Mouse (Mus musculus) heart, embryonic 16.5 days (tissue): ENCODE measurements around the gene Smn1. TPM values are rescaled to one million over a fixed set of nuclear protein-coding genes. Genes with fewer than 3 reads are reported as not detected.
A peak's percentile ranks its signal among the peaks of the same experiment; 100 is the strongest.

Experiments
- ATAC-seq: fragments of 200-750 bp; cut with Nextera tagmentation; replicated peaks from 2 replicates; pipeline ENCODE4 v1.8.0; 2017; ENCODE audit warnings: moderate number of reproducible peaks; ENCODE audit not compliant: insufficient read depth, low FRiP score; ENCODE audit errors: extremely low read depth
- H3K27ac ChIP-seq: fragments of 300-500 bp; sonication (generic); 2 replicates; pipeline ENCODE4 v1.5.1; 2014; ENCODE audit warnings: mild to moderate bottlenecking, low read length, control low read depth, moderate library complexity
- H3K27me3 ChIP-seq: fragments of 300-500 bp; sonication (generic); 2 replicates; pipeline ENCODE4 v1.6.1; 2014; ENCODE audit warnings: low read length, mixed read lengths; ENCODE audit not compliant: control insufficient read depth, insufficient read depth
- H3K36me3 ChIP-seq: fragments of 300-500 bp; sonication (generic); 2 replicates; pipeline ENCODE4 v1.6.1; 2014; ENCODE audit not compliant: control insufficient read depth, insufficient read depth
- H3K4me1 ChIP-seq: fragments of 300-500 bp; sonication (generic); 2 replicates; pipeline ENCODE4 v1.6.1; 2014; ENCODE audit warnings: low read length, mixed read lengths; ENCODE audit not compliant: control insufficient read depth, insufficient read depth
- H3K4me2 ChIP-seq: fragments of 300-500 bp; sonication (generic); 2 replicates; pipeline ENCODE4 v1.6.1; 2014; ENCODE audit warnings: low read depth, mild to moderate bottlenecking, control low read depth, low read length
- H3K4me3 ChIP-seq: fragments of 300-500 bp; sonication (generic); 2 replicates; pipeline ENCODE4 v1.5.1; 2014; ENCODE audit warnings: mild to moderate bottlenecking, control low read depth, low read length
- H3K9ac ChIP-seq: fragments of 300-500 bp; sonication (generic); 2 replicates; pipeline ENCODE4 v1.6.1; 2014; ENCODE audit warnings: low read length, control low read depth
- H3K9me3 ChIP-seq: fragments of 300-500 bp; sonication (generic); replicated peaks from 2 replicates; pipeline ENCODE4 v1.6.1; 2016; ENCODE audit warnings: low read length; ENCODE audit not compliant: control insufficient read depth
- WGBS: fragments of 180-500 bp; shearing (Covaris S2); extraction: QIAGEN DNeasy Blood & Tissue Kit; methylation state at CpG from one replicate; pipeline ENCODE4 v1.1.7; 2014; 5-methylcytosine and 5-hydroxymethylcytosine counted together
- polyA plus RNA-seq: library from polyadenylated mRNA; unstranded; fragments of >200 nt; fragmentation: Nextera tagmentation; extraction: Ambion mirVana; gene quantifications from 2 replicates; pipeline ENCODE4 v1.2.1, GENCODE M21; 2015

Gene Smn1
- 26.6 and 30.1 TPM in 2 replicates for polyA plus RNA-seq

DNA sequence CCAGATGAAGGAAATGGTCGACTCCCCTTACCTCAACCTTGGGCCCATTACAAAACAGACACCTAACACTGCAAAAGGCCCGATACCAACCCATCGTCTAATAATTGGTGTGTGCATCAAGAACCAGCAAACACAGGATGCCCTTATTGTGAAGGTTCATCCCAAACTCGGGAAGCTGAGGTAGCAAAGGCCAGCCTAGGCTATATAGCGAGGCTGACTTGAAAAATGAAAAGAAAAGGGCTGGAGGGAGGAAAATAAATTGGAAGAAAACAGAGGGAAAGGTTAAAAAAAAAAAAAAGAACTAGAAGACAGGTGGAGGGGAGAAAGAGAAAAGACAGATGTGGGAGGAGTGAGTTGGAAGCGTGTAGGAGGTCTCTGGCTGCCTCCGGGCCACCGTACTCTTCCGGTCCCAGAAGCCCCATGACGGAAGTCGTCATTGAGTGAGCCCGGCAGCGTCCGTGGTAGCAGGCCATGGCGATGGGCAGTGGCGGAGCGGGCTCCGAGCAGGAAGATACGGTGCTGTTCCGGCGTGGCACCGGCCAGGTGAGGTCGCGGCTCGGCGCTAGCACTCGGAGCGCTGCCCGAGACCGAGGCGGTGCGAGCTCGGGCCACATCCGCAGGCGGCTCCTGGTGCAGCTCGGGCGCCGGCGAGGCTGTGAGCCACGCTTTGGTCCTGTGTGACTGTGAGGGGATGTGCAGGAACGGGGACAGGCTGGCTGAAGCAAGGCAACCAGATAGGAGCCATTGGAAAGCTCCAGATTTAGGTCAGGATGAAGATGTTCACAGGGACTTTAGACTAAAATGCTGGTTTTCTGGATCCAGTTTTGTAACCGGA is at the start of gene Smn1:
Gene Smn1, plus strand, starts transcription at position 430 of the 835 bp plus-strand sequence.
- peak within 1 kb of the TSS; percentile 98 for H3K4me3 ChIP-seq
- peak within 1 kb of the TSS; percentile 86 for H3K9ac ChIP-seq
- H3K4me2 ChIP-seq = peak within 1 kb of the TSS; percentile 98
- whole genome bisulfite sequencing = 4% methylated on average over 42 of the region's 42 CpGs
- ATAC-seq = peak; percentile 96
- no peaks in the 10 kb centered on the region for H3K9me3 ChIP-seq
- peaks cover 20% of the 10 kb centered on the region for H3K36me3 ChIP-seq
- peaks cover 9% of the 10 kb centered on the region for H3K4me1 ChIP-seq
- H3K27me3 ChIP-seq = no peaks in the 10 kb centered on the region
- peak within 1 kb of the TSS; percentile 30; the same call in 1 of the 2 replicates for H3K27ac ChIP-seq

DNA sequence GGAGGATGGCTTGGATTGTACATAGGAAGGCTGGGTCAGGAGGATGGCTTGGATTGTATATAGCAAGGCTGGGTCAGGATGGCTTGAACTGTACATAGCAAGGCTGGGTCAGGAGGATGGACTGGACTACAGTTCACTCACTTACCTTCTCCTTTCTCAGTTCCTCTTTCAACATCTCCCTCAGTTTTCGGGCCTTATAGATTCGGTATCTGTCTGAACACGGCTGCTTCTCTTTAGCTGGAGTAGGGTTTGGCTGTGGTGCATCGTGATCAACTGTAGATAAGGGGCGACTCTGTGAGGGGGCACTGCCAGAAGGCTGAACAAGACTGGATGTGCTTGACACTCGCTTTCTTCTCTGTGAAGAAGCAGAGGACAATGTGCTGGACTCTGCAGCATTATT is 25.8 kb upstream of the Smn1 start:
- no peak overlapping the region for H3K4me2 ChIP-seq
- no peak overlapping the region for H3K4me3 ChIP-seq
- no peak for ATAC-seq
- no peaks in the 10 kb centered on the region for H3K27me3 ChIP-seq
- 85% methylated on average over 6 of the region's 6 CpGs for WGBS
- no peak overlapping the region for H3K9ac ChIP-seq
- H3K9me3 ChIP-seq = no peaks in the 10 kb centered on the region
- H3K36me3 ChIP-seq = peaks cover 36% of the 10 kb centered on the region
- H3K27ac ChIP-seq = no peak overlapping the region
- peaks cover 12% of the 10 kb centered on the region for H3K4me1 ChIP-seq

DNA sequence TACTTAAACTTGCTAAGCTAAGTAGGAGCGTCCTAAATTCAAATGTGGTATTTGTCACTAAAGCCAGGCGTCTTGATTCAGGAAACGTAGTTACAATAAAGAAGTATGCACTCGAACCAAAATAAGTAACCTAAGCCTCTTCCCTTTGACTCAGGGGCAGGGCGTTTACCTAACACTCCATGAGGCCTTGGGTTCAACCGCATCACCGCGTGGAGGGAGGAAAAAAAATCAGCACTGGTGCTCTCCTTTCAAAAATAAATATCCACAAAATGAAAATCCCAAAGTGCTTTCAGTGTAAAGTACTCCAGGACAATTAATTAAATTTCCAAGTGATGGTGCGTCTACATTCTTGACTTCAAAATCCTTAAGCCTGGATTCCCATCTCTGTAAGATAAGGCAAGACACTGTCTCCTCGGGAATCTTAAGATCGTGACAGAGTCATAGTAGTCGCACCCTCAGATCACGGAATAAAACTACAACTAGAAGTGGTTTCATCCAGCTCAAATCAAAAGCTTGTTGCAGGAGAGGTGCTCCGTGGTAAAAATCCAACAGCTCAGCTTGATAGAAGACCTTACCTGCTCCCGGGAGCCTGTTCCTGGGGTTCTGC is 21.5 kb upstream of the Smn1 start:
- H3K36me3 ChIP-seq = peaks cover 3% of the 10 kb centered on the region; the same call in 1 of the 2 replicates
- H3K27me3 ChIP-seq = no peaks in the 10 kb centered on the region
- 3% methylated on average over 15 of the region's 15 CpGs for WGBS
- no peak for ATAC-seq
- H3K9me3 ChIP-seq = no peaks in the 10 kb centered on the region
- H3K27ac ChIP-seq = peak overlapping the region; percentile 91
- peaks cover 15% of the 10 kb centered on the region for H3K4me1 ChIP-seq
- peak overlapping the region; percentile 98 for H3K4me3 ChIP-seq
- peak overlapping the region; percentile 94 for H3K4me2 ChIP-seq
- H3K9ac ChIP-seq = peak overlapping the region; percentile 97

DNA sequence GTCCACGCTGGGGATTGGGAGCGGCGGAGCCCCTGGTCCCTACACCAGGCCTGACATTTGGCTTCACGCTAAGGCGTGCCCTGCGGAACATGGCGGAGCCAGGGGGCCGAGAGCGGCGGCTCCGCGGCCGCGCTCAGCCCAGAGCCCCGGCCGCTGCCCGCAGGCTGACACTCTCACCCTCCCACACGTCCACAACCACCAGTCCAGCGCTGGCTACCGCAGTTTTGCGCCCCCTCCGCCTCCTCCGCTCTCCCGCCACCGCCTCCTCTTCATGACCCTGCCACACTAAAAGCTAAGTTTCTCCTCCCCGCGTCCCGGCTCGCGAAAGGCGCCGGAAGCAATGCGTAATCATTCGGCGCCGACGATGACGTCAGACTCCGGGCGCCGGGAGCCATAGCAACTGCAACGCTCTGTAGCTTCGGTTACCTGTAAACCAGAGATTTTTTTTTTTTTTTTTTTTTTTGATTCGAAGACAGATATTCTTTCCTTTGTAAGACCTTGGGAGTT is 20.9 kb upstream of the Smn1 start, which contains the start of gene Bdp1:
Gene Bdp1, minus strand, starts transcription at position 323 of the 507 bp plus-strand sequence.
- WGBS = under 1% methylated on average over 44 of the region's 44 CpGs
- ATAC-seq = peak; percentile 76

DNA sequence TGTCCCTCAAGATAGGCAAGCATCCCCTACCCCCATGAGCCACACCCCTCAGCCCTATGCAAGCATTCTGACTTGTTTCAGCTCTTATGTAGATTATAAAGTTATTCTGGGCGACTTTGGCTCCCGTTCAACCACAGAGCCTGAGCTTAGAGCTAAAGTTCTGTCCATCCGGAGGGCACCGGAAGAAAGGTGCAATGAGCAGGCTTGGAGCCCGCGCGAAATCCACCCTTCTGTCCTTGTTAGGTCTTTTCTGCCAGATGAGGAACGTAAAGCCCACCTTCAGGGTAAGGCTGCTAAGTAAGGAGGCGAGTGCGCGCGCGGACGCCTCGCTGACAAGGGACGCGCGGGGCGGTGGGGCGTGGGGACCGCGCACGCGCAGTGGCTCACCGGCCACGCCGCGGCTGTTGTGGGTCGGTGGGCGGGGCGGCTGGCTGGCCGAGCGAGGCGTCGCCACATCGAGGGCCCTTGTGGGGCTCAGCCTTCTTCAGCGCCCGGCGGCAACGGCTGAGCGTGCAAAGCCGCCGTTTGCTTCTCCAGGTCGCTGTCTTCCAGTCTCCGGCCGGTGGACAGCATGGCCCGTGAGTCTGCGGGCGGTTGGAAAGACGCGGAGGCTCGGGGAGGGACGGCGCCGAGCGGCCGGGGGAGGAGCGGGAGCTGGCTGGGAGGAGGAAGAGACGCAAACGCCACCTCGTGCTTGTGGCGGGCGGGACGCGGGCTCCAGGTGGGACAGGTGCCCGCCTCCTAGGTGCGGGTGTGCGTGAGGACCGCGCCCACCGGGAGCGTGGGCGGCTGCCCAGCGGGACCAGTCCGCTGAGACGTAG is 16.8 kb upstream of the Smn1 start, which contains the start of gene Serf1:
Gene Serf1, plus strand, starts transcription at position 361 of the 821 bp plus-strand sequence.
- ATAC-seq = peak; percentile 79
- H3K36me3 ChIP-seq = no peaks in the 10 kb centered on the region
- no peaks in the 10 kb centered on the region for H3K9me3 ChIP-seq
- peak within 1 kb of the TSS; percentile 68 for H3K4me3 ChIP-seq
- H3K4me2 ChIP-seq = peak within 1 kb of the TSS; percentile 90
- under 1% methylated on average over 69 of the region's 76 CpGs for WGBS
- H3K27ac ChIP-seq = peak within 1 kb of the TSS; percentile 73
- peaks cover 5% of the 10 kb centered on the region for H3K4me1 ChIP-seq
- no peaks in the 10 kb centered on the region for H3K27me3 ChIP-seq
- peak within 1 kb of the TSS; percentile 78 for H3K9ac ChIP-seq

More for the DNA sequence above, 20.9 kb upstream of the Smn1 start, which contains the start of gene Bdp1:
- Histone ChIP-seq H3K4me1 (peaks cover 15% of the 10 kb centered on the region), H3K27ac (peak within 1 kb of the TSS; percentile 91), H3K9ac (peak within 1 kb of the TSS; percentile 97), H3K4me2 (peak within 1 kb of the TSS; percentile 94), H3K36me3 (peaks cover 2% of the 10 kb centered on the region; the same call in 1 of the 2 replicates), H3K9me3 (no peaks in the 10 kb centered on the region), H3K4me3 (peak within 1 kb of the TSS; percentile 98), H3K27me3 (no peaks in the 10 kb centered on the region)

DNA sequence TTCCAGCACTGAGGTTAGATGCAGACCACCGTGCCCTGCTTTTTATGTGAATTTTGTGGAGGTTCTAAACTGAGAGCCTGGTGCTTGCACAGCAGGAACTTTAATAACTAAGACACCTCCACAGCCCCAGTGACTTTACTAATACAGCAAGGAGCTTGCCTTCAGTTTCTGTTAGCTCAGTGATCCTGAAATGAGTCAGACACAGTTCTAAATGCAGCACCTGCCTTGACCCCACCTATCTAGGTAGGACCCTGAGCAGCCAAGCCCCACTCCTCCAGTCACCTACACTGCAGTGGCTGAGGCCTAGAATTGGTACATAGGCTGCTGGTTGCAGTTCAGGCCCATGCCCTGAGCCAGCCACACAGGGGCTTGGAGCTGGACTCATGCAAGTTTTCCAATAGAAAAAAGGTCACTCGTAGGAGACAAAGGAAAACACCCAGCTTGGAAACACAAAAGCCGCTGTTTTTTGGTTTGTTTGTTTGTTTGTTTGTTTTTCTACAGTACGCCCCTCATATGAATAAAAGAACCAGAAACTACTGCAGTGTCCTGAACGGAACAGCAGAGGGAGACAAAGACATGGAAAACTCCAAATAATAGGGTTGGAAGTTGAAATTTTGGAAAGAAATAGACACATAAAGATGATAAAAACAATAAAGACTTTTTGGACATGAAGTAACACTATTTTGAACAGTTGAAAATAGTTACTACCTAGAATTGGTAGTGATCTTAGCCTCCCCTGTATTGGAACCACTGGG is 12.3 kb upstream of the Smn1 start:
- Histone ChIP-seq H3K27ac (no peak overlapping the region), H3K4me2 (no peak overlapping the region), H3K9me3 (no peaks in the 10 kb centered on the region), H3K36me3 (0 out of 2 replicates have a peak, but pooled peaks cover 2% of the 10 kb centered on the region), H3K27me3 (no peaks in the 10 kb centered on the region), H3K4me1 (no peaks in the 10 kb centered on the region), H3K9ac (no peak overlapping the region), H3K4me3 (no peak overlapping the region)
- 37% methylated on average over 5 of the region's 5 CpGs for WGBS
- no peak for ATAC-seq

DNA sequence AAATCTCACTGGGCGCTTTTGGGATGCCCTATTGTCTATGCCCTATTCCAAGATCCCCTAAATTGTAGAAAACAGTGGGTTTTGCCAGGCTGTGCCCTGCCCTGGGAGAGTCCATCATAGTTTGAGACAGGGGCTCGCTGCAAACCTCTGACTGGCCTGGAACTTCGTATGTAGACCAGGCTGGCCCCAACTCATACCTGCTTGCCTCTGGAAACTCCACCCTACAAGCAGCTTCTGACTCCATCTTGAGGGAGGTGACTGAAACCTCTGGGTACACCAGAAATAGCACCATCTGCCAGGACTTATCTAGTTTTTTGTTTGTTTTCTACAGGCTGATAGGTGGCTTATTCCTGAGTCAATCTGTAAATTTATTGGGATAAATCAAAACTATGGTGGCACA is 682 bp upstream of the Smn1 start:
- ATAC-seq = no peak
- no peak overlapping the region for H3K9ac ChIP-seq
- no peaks in the 10 kb centered on the region for H3K27me3 ChIP-seq
- H3K4me2 ChIP-seq = peak overlapping the region; percentile 98
- no peak overlapping the region for H3K27ac ChIP-seq
- peak overlapping the region; percentile 98 for H3K4me3 ChIP-seq
- peaks cover 16% of the 10 kb centered on the region for H3K36me3 ChIP-seq
- H3K4me1 ChIP-seq = peaks cover 9% of the 10 kb centered on the region
- no peaks in the 10 kb centered on the region for H3K9me3 ChIP-seq
- 77% methylated on average over 3 of the region's 3 CpGs for WGBS

DNA sequence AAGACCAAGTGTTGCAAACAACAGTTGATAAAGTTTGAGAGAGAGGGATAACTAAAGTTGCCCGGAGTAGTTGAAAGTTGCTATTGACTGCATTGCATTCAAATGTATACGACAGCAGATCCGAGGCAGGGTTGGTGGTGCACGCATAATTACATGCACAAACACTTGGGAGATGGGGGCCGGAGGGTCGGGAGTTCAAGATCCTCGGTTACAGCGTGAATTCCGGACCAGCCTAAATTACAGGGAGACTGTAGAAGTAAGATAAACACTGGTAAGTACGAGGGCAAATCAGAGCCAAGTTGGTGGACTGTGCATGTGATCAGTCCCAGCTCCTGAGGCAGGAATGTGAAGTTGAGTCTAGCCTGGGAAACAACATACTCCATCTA is 599 bp downstream of the Smn1 start:
- Histone ChIP-seq H3K9ac (peak overlapping the region; percentile 86), H3K36me3 (peaks cover 20% of the 10 kb centered on the region), H3K9me3 (no peaks in the 10 kb centered on the region), H3K4me2 (peak overlapping the region; percentile 98), H3K27ac (no peak overlapping the region; the same call in 1 of the 2 replicates), H3K27me3 (no peaks in the 10 kb centered on the region), H3K4me3 (peak overlapping the region; percentile 98), H3K4me1 (peaks cover 9% of the 10 kb centered on the region)
- ATAC-seq = no peak
- 2% methylated on average over 10 of the region's 10 CpGs for WGBS
